Mouse (Mus musculus) cerebellum, postnatal 4 days (tissue): ENCODE measurements around the gene Rbm14.
"Not testable (repeated sequence)": the region's sequence is repeated elsewhere in the genome, so short reads cannot be mapped to it uniquely, and the experiment has no call there.

Experiments
- DNase-seq, 2 experiments: peaks; one replicate each; pipeline ENCODE4 v3.0.0; 2022; ENCODE audit warnings: low spot score in 2 of 2, mixed read lengths in 1 of 2

Gene Rbm14

GRCm38 (mm10) chr19:4813015-4813414 lies 1.6 kb upstream of the Rbm14 start:
- peak in 1 of 2 experiments; percentile 40 for DNase-seq

GRCm38 (mm10) chr19:4812334-4812949 lies 1.0 kb upstream of the Rbm14 start:
- DNase-seq, result not testable (repeated sequence)

GRCm38 (mm10) chr19:4811909-4812242 lies 442 bp upstream of the Rbm14 start:
- DNase-seq, result no peak

GRCm38 (mm10) chr19:4810746-4811062 lies 730 bp downstream of the Rbm14 start:
- DNase-seq, result no peak

GRCm38 (mm10) chr19:4810309-4810708 lies 1.1 kb downstream of the Rbm14 start:
- no peak for DNase-seq

- DNase-seq, result no peak
Measured at GRCm38 (mm10) chr19:4803283-4803682, 8.2 kb downstream of the Rbm14 start.

GRCm38 (mm10) chr19:4802691-4803091 lies 8.7 kb downstream of the Rbm14 start:
- DNase-seq, result peak in 1 of 2 experiments; percentile 28

GRCm38 (mm10) chr19:4799083-4799482 lies 12.4 kb downstream of the Rbm14 start:
- no peak for DNase-seq

GRCm38 (mm10) chr19:4797846-4798245 lies 13.6 kb downstream of the Rbm14 start:
- no peak for DNase-seq

- DNase-seq, result no peak
Measured at GRCm38 (mm10) chr19:4795929-4796328, 15.5 kb downstream of the Rbm14 start.

- DNase-seq, result peak; percentile 89 to 97
Measured at GRCm38 (mm10) chr19:4793831-4794422, 17.5 kb downstream of the Rbm14 start, which contains the start of gene Rbm4. TSS of gene Rbm4 (minus strand) at chr19:4793901.

GRCm38 (mm10) chr19:4793281-4793830 lies 18.1 kb downstream of the Rbm14 start:
- DNase-seq, result no peak

- no peak for DNase-seq
Measured at GRCm38 (mm10) chr19:4786313-4786712, 25.1 kb downstream of the Rbm14 start.

- DNase-seq, result no peak
Measured at GRCm38 (mm10) chr19:4785206-4785605, 26.2 kb downstream of the Rbm14 start.

- no peak for DNase-seq
Measured at GRCm38 (mm10) chr19:4782891-4783290, 28.5 kb downstream of the Rbm14 start.

GRCm38 (mm10) chr19:4772785-4773184 lies 38.6 kb downstream of the Rbm14 start:
- no peak for DNase-seq

- no peak for DNase-seq
Measured at GRCm38 (mm10) chr19:4767507-4768148, 43.8 kb downstream of the Rbm14 start.

GRCm38 (mm10) chr19:4762876-4763275 lies 48.6 kb downstream of the Rbm14 start:
- no peak for DNase-seq

GRCm38 (mm10) chr19:4760544-4760943 lies 50.9 kb downstream of the Rbm14 start:
- DNase-seq, result not testable (repeated sequence)

- DNase-seq, result no peak
Measured at GRCm38 (mm10) chr19:4756921-4757320, 54.5 kb downstream of the Rbm14 start.

GRCm38 (mm10) chr19:4756193-4756911 lies 55.1 kb downstream of the Rbm14 start, which contains the start of gene Rbm4b:
TSS of gene Rbm4b (plus strand) at chr19:4756497.
- peak; percentile 98 to 99 for DNase-seq

- DNase-seq, result peak; percentile 83 to 90
Measured at GRCm38 (mm10) chr19:4755565-4756192, 55.8 kb downstream of the Rbm14 start.
